Mouse (Mus musculus) kidney, postnatal 0 days (tissue): ENCODE results near the gene Ehbp1l1. TPM values are rescaled to one million over a fixed set of nuclear protein-coding genes. Genes with fewer than 3 reads are reported as not detected.
A peak's percentile ranks its signal among the peaks of the same experiment; 100 is the strongest.
"Not testable (repeated sequence)": the region's sequence is repeated elsewhere in the genome, so short reads cannot be mapped to it uniquely, and the experiment has no call there.

Experiments used
- ATAC-seq: fragments of 200-750 bp; cut with Nextera tagmentation; replicated peaks from 2 replicates; pipeline ENCODE4 v1.8.0; 2017; ENCODE audit warnings: low read depth, moderate number of reproducible peaks, moderate TSS enrichment, moderate library complexity; ENCODE audit not compliant: low FRiP score
- DNase-seq: peaks from one replicate; pipeline ENCODE4 v3.0.0-alpha.2; 2016; ENCODE audit warnings: low spot score
- H3K27ac ChIP-seq: fragments of 300-500 bp; sonication (generic); 2 replicates; pipeline ENCODE4 v1.5.1; 2014; ENCODE audit warnings: mild to moderate bottlenecking
- H3K27me3 ChIP-seq: fragments of 300-500 bp; sonication (generic); 2 replicates; pipeline ENCODE4 v1.6.1; 2014; ENCODE audit warnings: low read length, mixed read lengths; ENCODE audit not compliant: insufficient read depth
- H3K36me3 ChIP-seq: fragments of 300-500 bp; sonication (generic); 2 replicates; pipeline ENCODE4 v1.6.1; 2014; ENCODE audit warnings: low read length, mixed read lengths; ENCODE audit not compliant: insufficient read depth
- H3K4me1 ChIP-seq: fragments of 300-500 bp; sonication (generic); replicated peaks from 2 replicates; pipeline ENCODE4 v1.6.1; 2014; ENCODE audit warnings: antibody characterized with exemption, low read length, mixed read lengths; ENCODE audit not compliant: insufficient read depth
- H3K4me2 ChIP-seq: fragments of 300-500 bp; sonication (generic); 2 replicates; pipeline ENCODE4 v1.6.1; 2014; ENCODE audit warnings: mild to moderate bottlenecking, low read length, moderate library complexity, mixed read lengths
- H3K4me3 ChIP-seq: fragments of 300-500 bp; sonication (generic); replicated peaks from 2 replicates; pipeline ENCODE4 v1.5.1; 2014; ENCODE audit warnings: low read depth, low read length
- H3K9ac ChIP-seq: fragments of 300-500 bp; sonication (generic); 2 replicates; pipeline ENCODE4 v1.6.1; 2014; ENCODE audit warnings: low read depth, low read length
- H3K9me3 ChIP-seq: fragments of 300-500 bp; sonication (generic); replicated peaks from 2 replicates; pipeline ENCODE4 v1.6.1; 2016; ENCODE audit warnings: low read length, inconsistent platforms, mixed read lengths
- CTCF ChIP-seq: IDR thresholded peaks from 2 replicates; pipeline ENCODE4 v1.5.1; 2016; ENCODE audit warnings: antibody characterized with exemption, low read depth, mild to moderate bottlenecking, moderate library complexity
- WGBS: fragments of 180-500 bp; shearing (Covaris S2); extraction: QIAGEN DNeasy Blood & Tissue Kit; methylation state at CpG from one replicate; pipeline ENCODE4 v1.1.7; 2014; 5-methylcytosine and 5-hydroxymethylcytosine counted together
- polyA plus RNA-seq: library from polyadenylated mRNA; unstranded; fragments of >200 nt; fragmentation: Nextera tagmentation; extraction: Ambion mirVana; gene quantifications from 2 replicates; pipeline ENCODE4 v1.2.1, GENCODE M21; 2015

Gene Ehbp1l1
- polyA plus RNA-seq, 1 experiment from 2014 or later: 14.3 TPM

GRCm38 (mm10) chr19:5690343-5690735 is 35.8 kb downstream of the Ehbp1l1 start:
- WGBS: 36% methylated on average over 15 of the region's 15 CpGs
- Histone ChIP-seq H3K4me2 (peak overlapping the region; percentile 100), H3K27me3 (no peaks in the 10 kb centered on the region), H3K9me3 (no peaks in the 10 kb centered on the region), H3K27ac (peak overlapping the region; percentile 96), H3K36me3 (peaks cover 18% of the 10 kb centered on the region), H3K4me1 (peaks cover 31% of the 10 kb centered on the region), H3K9ac (peak overlapping the region; percentile 86), H3K4me3 (peak overlapping the region; percentile 92)
- no peak for DNase-seq
- no peak for ATAC-seq
- no peak for TF ChIP-seq CTCF

DNA sequence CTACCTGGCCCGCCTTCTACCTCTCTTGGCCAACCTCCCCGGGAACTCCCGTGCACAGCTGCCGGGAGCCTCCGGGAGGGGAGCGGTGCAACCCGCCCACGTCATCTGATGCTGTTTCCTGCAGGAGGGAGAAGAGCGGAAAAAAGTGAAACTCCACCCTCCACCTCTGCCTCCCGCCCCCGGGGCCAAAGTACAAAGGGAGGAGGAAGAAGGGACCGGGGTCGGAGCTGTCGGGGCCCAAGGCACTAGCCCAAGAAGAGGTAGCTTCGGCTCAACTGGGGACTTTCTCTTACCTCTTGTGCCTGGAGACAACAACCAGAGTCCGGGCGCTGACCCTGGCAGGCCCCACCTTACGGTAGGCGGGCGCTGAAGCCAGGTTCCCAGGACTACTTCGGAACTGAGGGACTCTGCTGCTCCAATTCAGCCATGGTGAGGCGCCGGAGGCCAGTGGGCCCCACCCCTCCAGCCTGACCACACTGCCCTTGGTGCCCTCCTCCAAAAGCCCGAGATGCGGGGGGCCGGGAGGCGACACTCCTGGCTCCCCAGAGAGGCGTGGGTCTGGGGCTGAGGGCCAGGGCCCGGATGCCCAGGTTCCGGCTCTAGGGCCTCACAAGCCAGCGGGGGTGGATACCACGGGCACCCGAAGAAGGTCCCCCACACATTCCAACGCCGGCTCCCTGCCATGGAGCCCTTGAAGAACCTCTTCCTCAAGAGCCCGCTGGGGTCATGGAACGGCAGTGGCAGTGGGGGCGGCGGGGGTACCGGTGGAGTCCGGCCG is 36.4 kb downstream of the Ehbp1l1 start:
- H3K36me3 ChIP-seq: peaks cover 17% of the 10 kb centered on the region

GRCm38 (mm10) chr19:5689088-5689428 is 37.1 kb downstream of the Ehbp1l1 start:
- Histone ChIP-seq H3K4me2 (peak overlapping the region; percentile 100), H3K27me3 (no peaks in the 10 kb centered on the region), H3K27ac (peak overlapping the region; percentile 96), H3K4me1 (peaks cover 31% of the 10 kb centered on the region), H3K9me3 (no peaks in the 10 kb centered on the region), H3K36me3 (peaks cover 24% of the 10 kb centered on the region), H3K4me3 (peak overlapping the region; percentile 92), H3K9ac (peak overlapping the region; percentile 86)
- no peak for TF ChIP-seq CTCF
- 1% methylated on average over 7 of the region's 7 CpGs for WGBS
- DNase-seq (peak; percentile 20), ATAC-seq (no peak)

More for the DNA sequence above, 36.4 kb downstream of the Ehbp1l1 start:
- Histone ChIP-seq H3K27ac (peak overlapping the region; percentile 96), H3K4me1 (peaks cover 31% of the 10 kb centered on the region), H3K4me3 (peak overlapping the region; percentile 92), H3K9me3 (no peaks in the 10 kb centered on the region), H3K9ac (peak overlapping the region; percentile 86), H3K4me2 (peak overlapping the region; percentile 100), H3K27me3 (no peaks in the 10 kb centered on the region)
- WGBS: 1% methylated on average over 42 of the region's 42 CpGs
- DNase-seq (peak; percentile 94), ATAC-seq (peak; percentile 55)
- TF ChIP-seq CTCF: no peak

DNA sequence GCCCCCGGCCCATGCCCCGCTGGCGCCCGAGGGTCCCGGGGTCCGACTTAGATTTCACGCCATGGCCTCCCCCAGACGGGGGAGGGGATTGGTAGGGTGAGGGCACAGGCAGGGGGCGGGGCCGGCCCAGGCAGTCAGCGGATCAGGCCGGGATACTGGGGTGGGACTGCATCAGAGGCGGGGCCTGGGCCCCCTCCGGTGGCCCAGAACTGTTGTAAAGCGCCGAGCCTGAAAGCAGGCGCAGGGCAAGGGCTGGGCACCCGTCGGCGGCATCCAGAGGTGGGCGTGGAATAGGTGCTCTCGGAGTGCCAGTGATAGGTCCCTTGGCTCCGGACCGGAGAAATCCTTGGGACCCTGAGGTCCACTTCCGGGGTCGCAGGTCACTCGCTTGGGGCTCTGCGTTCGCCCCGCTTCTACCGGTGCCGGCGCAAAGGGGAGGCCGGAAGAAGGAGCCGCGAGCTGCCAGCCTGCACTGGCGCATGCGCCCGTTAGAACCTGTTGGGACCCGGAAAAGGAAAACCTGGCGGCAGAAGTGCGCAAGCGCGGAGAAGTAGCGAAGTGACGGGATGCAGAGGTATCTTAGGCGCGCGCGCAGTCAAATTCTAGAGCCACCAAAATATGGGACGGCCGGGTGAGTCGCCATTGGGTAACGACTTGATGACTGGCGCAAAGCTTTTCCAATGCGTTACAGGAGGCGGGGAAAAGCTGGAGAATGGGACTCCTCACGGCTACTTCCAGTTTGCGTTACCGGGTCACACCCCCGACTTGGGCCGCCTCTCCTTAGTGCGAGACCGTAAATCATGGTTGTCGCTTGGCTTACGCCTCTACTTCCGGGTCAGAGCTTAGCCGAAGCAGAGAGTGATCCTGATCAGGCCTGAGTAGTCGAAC is 37.7 kb downstream of the Ehbp1l1 start, which contains the start of the genes Map3k11 and Pcnx3:
Map3k11 (plus strand) TSS at position 543 of the 888 bp plus-strand sequence.
Pcnx3 (minus strand) TSS at position 709 of the 888 bp plus-strand sequence.
- H3K4me1 ChIP-seq: peaks cover 31% of the 10 kb centered on the region
- peak within 1 kb of the TSS; percentile 87 for H3K9ac ChIP-seq
- ATAC-seq (peak; percentile 88), DNase-seq (peak; percentile 100)
- H3K9me3 ChIP-seq: no peaks in the 10 kb centered on the region
- H3K27ac ChIP-seq: peak within 1 kb of the TSS; percentile 96
- H3K4me3 ChIP-seq: peak within 1 kb of the TSS; percentile 92
- WGBS: under 1% methylated on average over 69 of the region's 69 CpGs
- peak within 1 kb of the TSS; percentile 100 for H3K4me2 ChIP-seq
- peak; percentile 40 for TF ChIP-seq CTCF
- no peaks in the 10 kb centered on the region for H3K27me3 ChIP-seq
- H3K36me3 ChIP-seq: peaks cover 30% of the 10 kb centered on the region

GRCm38 (mm10) chr19:5687738-5688137 is 38.4 kb downstream of the Ehbp1l1 start:
- WGBS: 13% methylated on average over 9 of the region's 9 CpGs

DNA sequence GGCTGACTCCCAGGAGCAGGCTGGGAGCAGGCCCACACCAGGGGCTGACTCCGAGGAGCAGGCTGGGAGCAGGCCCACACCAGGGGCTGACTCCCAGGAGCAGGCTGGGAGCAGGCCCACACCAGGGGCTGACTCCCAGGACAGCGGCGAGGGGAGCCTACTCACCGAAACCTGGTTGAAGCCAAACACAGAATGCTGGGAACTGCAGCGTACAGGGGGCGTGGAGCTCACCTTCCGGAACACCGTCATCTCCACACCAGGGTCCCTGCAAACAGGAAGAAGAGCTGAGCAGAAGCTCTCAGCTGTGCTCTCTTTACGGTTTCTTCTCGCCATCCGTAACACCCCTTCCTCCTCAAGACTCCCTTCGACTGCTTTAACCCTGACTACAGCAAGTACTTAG is 39.2 kb downstream of the Ehbp1l1 start:
- not testable (repeated sequence) for ATAC-seq, H3K27me3 ChIP-seq, H3K4me3 ChIP-seq, H3K27ac ChIP-seq, DNase-seq, H3K9me3 ChIP-seq
- Histone ChIP-seq H3K4me2 (peak overlapping the region; percentile 100; the same call in 1 of the 2 replicates), H3K4me1 (peaks cover 19% of the 10 kb centered on the region), H3K9ac (peak overlapping the region; percentile 87), H3K36me3 (peaks cover 36% of the 10 kb centered on the region)
- WGBS: 87% methylated on average over 11 of the region's 12 CpGs

More at GRCm38 (mm10) chr19:5687738-5688137, 38.4 kb downstream of the Ehbp1l1 start:
- Histone ChIP-seq H3K27me3 (no peaks in the 10 kb centered on the region), H3K9me3 (no peaks in the 10 kb centered on the region), H3K4me1 (peaks cover 27% of the 10 kb centered on the region), H3K27ac (peak overlapping the region; percentile 96), H3K9ac (peak overlapping the region; percentile 87), H3K4me3 (peak overlapping the region; percentile 92), H3K4me2 (peak overlapping the region; percentile 100), H3K36me3 (peaks cover 29% of the 10 kb centered on the region)
- DNase-seq: no peak
- ATAC-seq: no peak
- no peak for TF ChIP-seq CTCF
